Mouse (Mus musculus) liver, postnatal 0 days (tissue): ENCODE measurements at regions not wholly inside any gene's neighbourhood (a gene's known extent, or its start where the extent isn't known, plus 50 kb on each side); places are given as distances from the start of the nearest gene placed in this dataset.

Experiments
- CTCF ChIP-seq: sonication (generic); IDR thresholded peaks from 2 replicates; pipeline ENCODE4 v1.5.1; 2016; ENCODE audit warnings: antibody characterized with exemption, low read depth
- EP300 ChIP-seq: IDR thresholded peaks from 2 replicates; pipeline ENCODE4 v1.6.1; 2016; ENCODE audit warnings: antibody characterized with exemption, low read depth, mild to moderate bottlenecking

DNA sequence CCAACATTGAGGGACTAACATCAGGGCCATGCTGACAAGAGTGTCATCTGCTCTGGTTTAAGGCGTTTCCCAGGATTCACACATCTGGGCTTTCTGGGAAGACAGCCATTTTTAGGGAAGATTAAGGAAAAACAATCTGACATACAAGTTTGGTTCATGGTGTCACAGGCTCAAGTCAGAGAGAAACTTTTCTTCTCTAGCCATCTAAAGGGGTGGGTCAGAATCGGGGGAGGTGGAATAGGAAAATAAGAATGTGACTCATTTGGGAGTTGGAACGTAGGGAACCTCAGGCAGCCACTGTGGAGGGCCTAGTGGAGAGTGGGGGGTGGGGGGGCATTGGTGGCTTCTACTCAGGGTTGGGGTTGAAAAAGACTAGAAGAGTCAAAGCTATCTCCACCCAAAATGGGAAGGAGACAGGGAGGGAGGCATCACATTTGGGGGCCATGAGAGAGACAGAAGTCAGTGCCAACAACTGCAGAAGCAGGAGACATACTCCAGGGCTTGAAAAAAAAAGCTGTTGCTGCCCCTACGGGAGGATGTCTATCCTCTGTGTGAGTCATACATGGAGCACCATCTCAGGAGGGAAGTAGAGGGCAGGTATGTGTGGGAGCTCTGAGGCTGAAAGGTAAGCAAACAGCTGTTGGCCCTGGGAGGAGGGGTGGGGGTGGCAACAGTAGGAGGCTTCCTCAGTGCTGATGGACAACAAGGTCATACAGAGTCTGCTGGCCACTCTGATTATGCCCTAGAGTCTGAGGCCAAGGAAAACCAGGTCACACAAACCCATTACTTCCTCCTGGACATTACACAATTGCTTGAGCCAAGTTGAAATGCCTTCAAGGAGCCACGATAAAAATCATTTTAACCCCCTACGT, 128.2 kb downstream of the Snx18 start:
- no peak for TF ChIP-seq CTCF
- TF ChIP-seq EP300: no peak
